Mouse (Mus musculus): Measurements from ENCODE around the gene Il27.

The Il27 gene

GRCm38 (mm10) chr7:126607064-126607463 lies 12.3 kb upstream of the Il27 start:
- no peak for DNase-seq (ENCODE audit: low spot score in 2 of 2)

GRCm38 (mm10) chr7:126606611-126607010 lies 11.9 kb upstream of the Il27 start:
- no peak for DNase-seq (ENCODE audit: low spot score in 2 of 2)

- DNase-seq (ENCODE audit: low spot score in 2 of 2) = no peak
Measured at GRCm38 (mm10) chr7:126602650-126603049, 7.9 kb upstream of the Il27 start.

- no peak for DNase-seq (ENCODE audit: low spot score in 2 of 2)
Measured at GRCm38 (mm10) chr7:126601896-126602295, 7.2 kb upstream of the Il27 start.

GRCm38 (mm10) chr7:126598919-126599318 lies 4.2 kb upstream of the Il27 start:
- DNase-seq (ENCODE audit: low spot score in 2 of 2) = no peak

- DNase-seq (ENCODE audit: low spot score in 2 of 2) = no peak
Measured at GRCm38 (mm10) chr7:126596414-126596813, 1.7 kb upstream of the Il27 start.

GRCm38 (mm10) chr7:126595890-126596289 lies 1.1 kb upstream of the Il27 start:
- no peak for DNase-seq (ENCODE audit: low spot score in 2 of 2)

GRCm38 (mm10) chr7:126587779-126588178 lies 7.0 kb downstream of the Il27 start:
- peak in 1 of 2 experiments; percentile 45 for DNase-seq (ENCODE audit: low spot score in 2 of 2)

GRCm38 (mm10) chr7:126586839-126587238 lies 7.9 kb downstream of the Il27 start:
- DNase-seq (ENCODE audit: low spot score in 2 of 2) = no peak

- no peak for DNase-seq (ENCODE audit: low spot score in 2 of 2)
Measured at GRCm38 (mm10) chr7:126585717-126586116, 9.0 kb downstream of the Il27 start, which contains the start of gene Cln3. Cln3 (minus strand) TSS chr7:126585817.

- no peak for DNase-seq (ENCODE audit: low spot score in 2 of 2)
Measured at GRCm38 (mm10) chr7:126584506-126584977, 10.2 kb downstream of the Il27 start, which contains the start of gene Apobr. Apobr (plus strand) TSS chr7:126584942.

- DNase-seq (ENCODE audit: low spot score in 2 of 2) = no peak
Measured at GRCm38 (mm10) chr7:126583761-126584160, 11.0 kb downstream of the Il27 start.

GRCm38 (mm10) chr7:126583251-126583709 lies 11.5 kb downstream of the Il27 start:
- peak; percentile 78 to 83 for DNase-seq (ENCODE audit: low spot score in 2 of 2)

GRCm38 (mm10) chr7:126582759-126583158 lies 12.0 kb downstream of the Il27 start:
- peak in 1 of 2 experiments; percentile 15 for DNase-seq (ENCODE audit: low spot score in 2 of 2)

- no peak for DNase-seq (ENCODE audit: low spot score in 2 of 2)
Measured at GRCm38 (mm10) chr7:126581661-126582060, 13.1 kb downstream of the Il27 start.

- DNase-seq (ENCODE audit: low spot score in 2 of 2) = no peak
Measured at GRCm38 (mm10) chr7:126579172-126579571, 15.6 kb downstream of the Il27 start.

- DNase-seq (ENCODE audit: low spot score in 2 of 2) = no peak
Measured at GRCm38 (mm10) chr7:126576946-126577345, 17.8 kb downstream of the Il27 start.

GRCm38 (mm10) chr7:126566094-126566765 lies 28.5 kb downstream of the Il27 start, which contains the start of gene Eif3c:
Eif3c (minus strand) TSS chr7:126566411.
- peak; percentile 78 for DNase-seq (ENCODE audit: low spot score in 2 of 2)

- DNase-seq (ENCODE audit: low spot score in 2 of 2) = no peak
Measured at GRCm38 (mm10) chr7:126565693-126566092, 29.0 kb downstream of the Il27 start.

- no peak for DNase-seq (ENCODE audit: low spot score in 2 of 2)
Measured at GRCm38 (mm10) chr7:126556635-126557034, 38.1 kb downstream of the Il27 start.

GRCm38 (mm10) chr7:126554796-126555195 lies 39.9 kb downstream of the Il27 start:
- no peak for DNase-seq (ENCODE audit: low spot score in 2 of 2)

GRCm38 (mm10) chr7:126545631-126546030 lies 49.1 kb downstream of the Il27 start:
- no peak for DNase-seq (ENCODE audit: low spot score in 2 of 2)

GRCm38 (mm10) chr7:126541661-126542060 lies 53.1 kb downstream of the Il27 start:
- no peak for DNase-seq (ENCODE audit: low spot score in 2 of 2)

All from frontal cortex, postnatal 14 days (tissue).